Mouse (Mus musculus): ENCODE data around the gene Pgm5. TPM values are rescaled to one million over a fixed set of nuclear protein-coding genes. Genes with fewer than 3 reads are reported as not detected.
"Not testable (repeated sequence)": the region's sequence is repeated elsewhere in the genome, so short reads cannot be mapped to it uniquely, and the experiment has no call there.

The Pgm5 gene
- total and polyA plus RNA-seq, 2 experiments from 2014 or later: 0.39 to 4.8 TPM

DNA sequence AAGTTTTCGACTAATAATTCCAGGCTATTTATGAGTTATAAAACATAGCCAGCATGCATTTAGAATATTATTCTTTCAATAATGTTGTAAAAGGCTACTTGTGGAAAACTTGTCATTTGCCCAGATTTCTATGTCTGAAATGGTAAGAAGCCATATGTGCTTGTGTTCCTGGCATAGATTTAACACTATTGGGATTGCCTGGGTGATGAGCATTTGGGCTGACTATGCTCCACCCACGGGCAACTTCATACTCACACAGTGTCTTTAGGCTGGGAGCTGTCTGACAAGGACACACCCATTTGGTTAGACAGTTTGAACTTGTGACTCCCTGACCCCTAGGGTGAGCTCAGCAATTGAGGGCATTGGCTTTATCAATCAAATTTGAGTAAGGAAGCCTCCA lies 157.3 kb downstream of the Pgm5 start:
- TF ChIP-seq CTCF (IDR thresholded peaks at IDR 0.05; ENCODE audit: low read depth): no peak
- H3K9ac ChIP-seq: no peak overlapping the region
- no peak overlapping the region for H3K4me2 ChIP-seq (ENCODE audit: low read depth)
- no peaks in the 10 kb centered on the region for H3K36me3 ChIP-seq (ENCODE audit: insufficient read depth)
- H3K27ac ChIP-seq (ENCODE audit: low read depth, low read length): no peak overlapping the region
- DNase-seq (no peak), ATAC-seq (no peak)
- no peaks in the 10 kb centered on the region for H3K4me1 ChIP-seq (ENCODE audit: insufficient read depth)
- no peaks in the 10 kb centered on the region for H3K9me3 ChIP-seq (ENCODE audit: low read length)
- H3K4me3 ChIP-seq (ENCODE audit: low read depth, low read length): no peak overlapping the region
- 70% methylated on average over 2 of the region's 2 CpGs for WGBS
- H3K27me3 ChIP-seq (ENCODE audit: insufficient read depth, low read length): no peaks in the 10 kb centered on the region

DNA sequence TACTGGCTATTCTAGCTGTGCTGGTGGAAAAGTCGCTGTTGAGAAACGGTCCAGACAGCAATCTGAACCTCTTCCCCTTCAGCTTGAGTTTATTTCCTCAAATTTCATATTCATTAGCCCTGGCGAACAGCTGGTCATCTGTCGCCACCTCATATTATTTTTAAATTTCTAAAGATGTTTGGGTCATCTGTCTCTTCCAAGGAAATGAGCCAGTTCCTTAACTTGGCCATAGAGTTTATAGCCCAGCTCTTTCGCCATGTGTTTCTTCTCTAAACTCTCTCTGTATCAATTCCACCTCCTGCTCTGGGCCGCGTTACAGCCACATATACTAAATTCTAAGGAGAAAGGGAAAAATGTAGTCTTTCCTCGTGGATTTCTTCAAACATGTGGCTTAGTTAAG lies 158.0 kb downstream of the Pgm5 start:
- no peaks in the 10 kb centered on the region for H3K4me1 ChIP-seq (ENCODE audit: insufficient read depth)
- ATAC-seq: no peak
- WGBS: 80% methylated on average over 8 of the region's 8 CpGs
- no peak for DNase-seq
- H3K4me3 ChIP-seq (ENCODE audit: low read depth, low read length): no peak overlapping the region
- TF ChIP-seq CTCF (IDR thresholded peaks at IDR 0.05; ENCODE audit: low read depth): no peak
- no peaks in the 10 kb centered on the region for H3K27me3 ChIP-seq (ENCODE audit: insufficient read depth, low read length)
- H3K36me3 ChIP-seq (ENCODE audit: insufficient read depth): no peaks in the 10 kb centered on the region
- no peak overlapping the region for H3K4me2 ChIP-seq (ENCODE audit: low read depth)
- H3K9ac ChIP-seq: no peak overlapping the region
- H3K9me3 ChIP-seq (ENCODE audit: low read length): no peaks in the 10 kb centered on the region
- H3K27ac ChIP-seq (ENCODE audit: low read depth, low read length): no peak overlapping the region

DNA sequence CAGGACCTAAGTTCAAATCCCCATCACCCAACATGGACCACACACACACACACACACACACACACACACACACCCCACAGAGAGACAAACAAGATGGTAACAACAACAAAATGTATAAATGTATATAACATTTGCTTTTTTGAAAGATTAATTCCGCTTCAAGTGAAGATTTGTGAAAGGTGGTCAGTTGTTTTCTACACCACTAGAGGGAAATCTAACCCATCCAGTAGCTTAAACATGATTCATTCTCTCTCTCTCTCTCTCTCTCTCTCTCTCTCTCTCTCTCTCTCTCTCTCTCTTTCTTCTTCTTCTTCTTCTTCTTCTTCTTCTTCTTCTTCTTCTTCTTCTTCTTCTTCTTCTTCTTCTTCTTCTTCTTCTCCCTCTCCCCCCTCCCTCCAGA lies 158.5 kb downstream of the Pgm5 start:
- peak; percentile 56 for TF ChIP-seq CTCF (IDR thresholded peaks at IDR 0.05; ENCODE audit: low read depth)
- not testable (repeated sequence) for ATAC-seq; H3K4me1 ChIP-seq (ENCODE audit: insufficient read depth); H3K27ac ChIP-seq (ENCODE audit: low read depth, low read length); H3K9ac ChIP-seq; DNase-seq; H3K27me3 ChIP-seq (ENCODE audit: insufficient read depth, low read length); H3K9me3 ChIP-seq (ENCODE audit: low read length); H3K4me2 ChIP-seq (ENCODE audit: low read depth); H3K36me3 ChIP-seq (ENCODE audit: insufficient read depth); H3K4me3 ChIP-seq (ENCODE audit: low read depth, low read length)
- WGBS: 70% methylated on average over 1 of the region's 1 CpGs

DNA sequence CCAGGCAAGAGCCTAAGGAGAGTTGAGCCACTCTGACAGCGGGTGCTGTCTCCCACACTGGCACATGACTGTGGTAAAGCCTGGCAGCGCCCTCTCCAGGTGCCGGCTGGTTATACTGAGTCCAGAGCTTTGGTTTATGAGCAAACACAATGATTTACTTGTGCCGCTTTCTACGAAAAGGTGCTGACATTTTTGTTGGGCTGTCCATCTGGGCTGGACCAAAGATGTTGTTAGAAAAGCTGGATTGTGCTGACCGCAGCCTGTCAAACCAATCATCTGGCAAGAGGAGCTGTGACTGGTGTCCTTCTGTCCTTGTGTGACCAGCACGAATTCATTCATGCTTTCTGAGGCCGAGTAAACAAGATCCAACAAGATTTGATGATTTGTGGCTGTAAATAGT lies 159.9 kb downstream of the Pgm5 start:
- no peaks in the 10 kb centered on the region for H3K9me3 ChIP-seq (ENCODE audit: low read length)
- H3K27me3 ChIP-seq (ENCODE audit: insufficient read depth, low read length): no peaks in the 10 kb centered on the region
- H3K9ac ChIP-seq: no peak overlapping the region
- H3K27ac ChIP-seq (ENCODE audit: low read depth, low read length): no peak overlapping the region
- no peak overlapping the region for H3K4me2 ChIP-seq (ENCODE audit: low read depth)
- 68% methylated on average over 8 of the region's 8 CpGs for WGBS
- DNase-seq (no peak), ATAC-seq (no peak)
- no peaks in the 10 kb centered on the region for H3K36me3 ChIP-seq (ENCODE audit: insufficient read depth)
- 0 out of 2 replicates have a peak, but pooled peaks have one; percentile 8 for TF ChIP-seq CTCF (IDR thresholded peaks at IDR 0.05; ENCODE audit: low read depth)
- H3K4me3 ChIP-seq (ENCODE audit: low read depth, low read length): no peak overlapping the region
- H3K4me1 ChIP-seq (ENCODE audit: insufficient read depth): no peaks in the 10 kb centered on the region

DNA sequence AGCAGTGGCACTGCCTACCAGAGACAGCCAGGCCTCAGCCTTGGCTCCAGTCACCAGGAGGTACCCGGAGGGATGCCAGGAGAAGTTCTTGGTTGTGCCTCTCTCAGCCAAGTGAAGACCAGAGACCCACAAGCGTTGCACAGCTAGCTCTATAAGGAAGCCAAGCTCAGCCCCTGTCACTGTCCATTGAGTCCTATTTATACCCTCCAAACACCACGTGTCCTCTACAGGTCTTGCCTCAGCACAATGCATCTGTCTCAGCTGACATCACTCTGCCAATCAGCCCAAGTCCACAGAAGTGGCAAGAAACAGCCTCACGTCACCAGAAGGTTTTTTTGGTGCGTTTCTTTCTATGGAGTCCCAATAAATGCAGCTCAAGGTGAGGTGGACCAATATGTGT lies 161.0 kb downstream of the Pgm5 start:
- H3K4me1 ChIP-seq (ENCODE audit: insufficient read depth): no peaks in the 10 kb centered on the region
- DNase-seq (no peak), ATAC-seq (no peak)
- no peaks in the 10 kb centered on the region for H3K9me3 ChIP-seq (ENCODE audit: low read length)
- TF ChIP-seq CTCF (IDR thresholded peaks at IDR 0.05; ENCODE audit: low read depth): no peak
- H3K36me3 ChIP-seq (ENCODE audit: insufficient read depth): no peaks in the 10 kb centered on the region
- WGBS: 87% methylated on average over 5 of the region's 5 CpGs
- no peak overlapping the region for H3K9ac ChIP-seq
- H3K27ac ChIP-seq (ENCODE audit: low read depth, low read length): no peak overlapping the region
- no peaks in the 10 kb centered on the region for H3K27me3 ChIP-seq (ENCODE audit: insufficient read depth, low read length)
- H3K4me2 ChIP-seq (ENCODE audit: low read depth): no peak overlapping the region
- H3K4me3 ChIP-seq (ENCODE audit: low read depth, low read length): no peak overlapping the region

DNA sequence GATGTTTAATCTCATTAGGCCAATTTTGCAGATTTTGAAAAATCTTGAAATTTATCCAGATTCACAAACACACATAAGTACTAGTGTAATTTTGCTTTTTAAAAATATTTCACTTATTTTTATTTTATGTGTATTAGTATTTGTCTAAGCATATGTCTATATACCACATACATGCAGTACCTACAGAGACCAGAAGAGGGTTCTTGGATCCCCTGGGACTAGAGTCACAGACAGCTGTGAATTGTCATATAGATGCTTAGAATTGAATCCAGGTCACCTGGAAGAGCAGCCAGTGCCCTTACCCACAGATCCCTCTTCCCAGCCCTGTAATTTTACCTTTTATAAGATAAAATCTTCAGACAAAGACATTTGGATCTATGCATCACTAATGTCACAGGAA lies 161.7 kb downstream of the Pgm5 start:
- Histone ChIP-seq H3K9me3 (ENCODE audit: low read length) (no peaks in the 10 kb centered on the region), H3K36me3 (ENCODE audit: insufficient read depth) (no peaks in the 10 kb centered on the region), H3K4me1 (ENCODE audit: insufficient read depth) (no peaks in the 10 kb centered on the region), H3K4me2 (ENCODE audit: low read depth) (no peak overlapping the region), H3K9ac (no peak overlapping the region), H3K4me3 (ENCODE audit: low read depth, low read length) (no peak overlapping the region), H3K27ac (ENCODE audit: low read depth, low read length) (no peak overlapping the region), H3K27me3 (ENCODE audit: insufficient read depth, low read length) (no peaks in the 10 kb centered on the region)
- DNase-seq: no peak
- TF ChIP-seq CTCF (IDR thresholded peaks at IDR 0.05; ENCODE audit: low read depth): peak; percentile 47
- ATAC-seq: no peak

DNA sequence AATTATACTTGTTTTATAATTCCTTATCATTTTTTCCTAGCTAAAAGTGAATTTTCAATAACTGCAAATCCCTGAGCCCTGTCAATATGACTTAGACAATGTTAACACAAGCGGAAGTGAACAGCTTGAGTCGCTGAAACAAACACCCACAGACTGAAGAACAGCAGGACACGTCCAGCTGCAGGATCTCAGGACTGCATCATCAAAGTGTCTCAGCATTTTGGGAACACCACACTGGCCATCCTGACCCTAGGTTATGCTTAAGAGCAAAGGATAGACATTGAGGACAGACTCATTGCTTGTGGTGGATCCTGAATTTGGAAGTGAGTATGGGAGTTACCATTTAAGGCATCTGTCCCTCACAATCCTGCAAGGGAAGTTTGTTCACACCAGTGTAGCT lies 162.5 kb downstream of the Pgm5 start:
- no peaks in the 10 kb centered on the region for H3K27me3 ChIP-seq (ENCODE audit: insufficient read depth, low read length)
- H3K9me3 ChIP-seq (ENCODE audit: low read length): no peaks in the 10 kb centered on the region
- DNase-seq: no peak
- H3K27ac ChIP-seq (ENCODE audit: low read depth, low read length): no peak overlapping the region
- no peak overlapping the region for H3K4me3 ChIP-seq (ENCODE audit: low read depth, low read length)
- H3K4me1 ChIP-seq (ENCODE audit: insufficient read depth): no peaks in the 10 kb centered on the region
- no peak overlapping the region for H3K9ac ChIP-seq
- WGBS: 75% methylated on average over 3 of the region's 3 CpGs
- H3K4me2 ChIP-seq (ENCODE audit: low read depth): no peak overlapping the region
- no peak for ATAC-seq
- H3K36me3 ChIP-seq (ENCODE audit: insufficient read depth): no peaks in the 10 kb centered on the region
- TF ChIP-seq CTCF (IDR thresholded peaks at IDR 0.05; ENCODE audit: low read depth): no peak

DNA sequence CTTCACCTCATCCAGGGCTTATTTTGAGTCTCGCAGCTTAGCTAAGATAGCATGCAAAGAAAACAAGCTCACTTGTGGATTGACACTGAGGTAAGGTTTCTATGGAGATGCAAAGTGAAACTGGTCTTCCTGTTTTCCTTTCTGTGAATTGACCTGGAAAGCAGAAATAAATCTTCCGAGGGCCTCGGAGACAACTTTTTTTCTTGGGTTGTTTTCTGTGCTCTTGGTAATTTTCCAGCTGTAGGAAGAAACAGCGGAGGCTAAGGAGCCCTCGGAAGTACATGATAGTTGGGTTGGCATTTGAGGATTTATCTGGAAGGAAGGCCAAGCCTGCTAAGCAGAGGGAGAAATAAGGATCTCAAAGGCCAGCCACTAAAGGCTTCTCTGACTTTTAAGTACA lies 163.0 kb downstream of the Pgm5 start:
- 71% methylated on average over 5 of the region's 5 CpGs for WGBS
- Histone ChIP-seq H3K4me1 (ENCODE audit: insufficient read depth) (no peaks in the 10 kb centered on the region), H3K9ac (no peak overlapping the region), H3K9me3 (ENCODE audit: low read length) (no peaks in the 10 kb centered on the region), H3K36me3 (ENCODE audit: insufficient read depth) (no peaks in the 10 kb centered on the region), H3K4me2 (ENCODE audit: low read depth) (no peak overlapping the region), H3K27me3 (ENCODE audit: insufficient read depth, low read length) (no peaks in the 10 kb centered on the region), H3K27ac (ENCODE audit: low read depth, low read length) (no peak overlapping the region), H3K4me3 (ENCODE audit: low read depth, low read length) (no peak overlapping the region)
- no peak for TF ChIP-seq CTCF (IDR thresholded peaks at IDR 0.05; ENCODE audit: low read depth)
- DNase-seq (no peak), ATAC-seq (no peak)

Measured in forebrain, postnatal 0 days (tissue).